Mouse (Mus musculus) liver, embryonic 13.5 days (tissue): ENCODE results near the gene Ubxn7. TPM values are rescaled to one million over a fixed set of nuclear protein-coding genes. Genes with fewer than 3 reads are reported as not detected.
"Not testable (repeated sequence)": the region's sequence is repeated elsewhere in the genome, so short reads cannot be mapped to it uniquely, and the experiment has no call there.

Experiments used
- ATAC-seq: fragments of 200-750 bp; cut with Nextera tagmentation; 2 replicates; pipeline ENCODE4 v1.8.0; 2017; ENCODE audit warnings: low read depth, mild to moderate bottlenecking, moderate number of reproducible peaks, moderate library complexity
- DNase-seq: peaks from one replicate; pipeline ENCODE4 v3.0.0; 2022
- H3K27ac ChIP-seq: fragments of 300-500 bp; sonication (generic); 2 replicates; pipeline ENCODE4 v1.5.1; 2015; ENCODE audit warnings: moderate library complexity, mild to moderate bottlenecking, inconsistent platforms
- H3K27me3 ChIP-seq: fragments of 300-500 bp; sonication (generic); 2 replicates; pipeline ENCODE4 v1.6.1; 2015; ENCODE audit warnings: mild to moderate bottlenecking, inconsistent platforms
- H3K36me3 ChIP-seq: fragments of 300-500 bp; sonication (generic); 2 replicates; pipeline ENCODE4 v1.6.1; 2015; ENCODE audit warnings: mild to moderate bottlenecking, inconsistent platforms
- H3K4me1 ChIP-seq: fragments of 300-500 bp; sonication (generic); replicated peaks from 2 replicates; pipeline ENCODE4 v1.6.1; 2015; ENCODE audit warnings: inconsistent platforms
- H3K4me2 ChIP-seq: fragments of 300-500 bp; sonication (generic); 2 replicates; pipeline ENCODE4 v1.6.1; 2015; ENCODE audit warnings: inconsistent platforms, mild to moderate bottlenecking, moderate library complexity
- H3K4me3 ChIP-seq: fragments of 300-500 bp; sonication (generic); replicated peaks from 2 replicates; pipeline ENCODE4 v1.5.1; 2015; ENCODE audit warnings: mild to moderate bottlenecking, inconsistent platforms
- H3K9ac ChIP-seq: fragments of 300-500 bp; sonication (generic); 2 replicates; pipeline ENCODE4 v1.6.1; 2015; ENCODE audit warnings: mild to moderate bottlenecking, inconsistent platforms
- H3K9me3 ChIP-seq: fragments of 300-500 bp; sonication (generic); replicated peaks from 2 replicates; pipeline ENCODE4 v1.6.1; 2016; ENCODE audit warnings: inconsistent platforms
- WGBS: fragments of 180-500 bp; shearing (Covaris S2); methylation state at CpG from one replicate; pipeline ENCODE4 v1.1.7; 2015; ENCODE audit not compliant: insufficient replicate concordance; 5-methylcytosine and 5-hydroxymethylcytosine counted together
- polyA plus RNA-seq: library from polyadenylated mRNA; unstranded; fragments of >200 nt; fragmentation: Nextera tagmentation; extraction: Ambion mirVana; gene quantifications from 2 replicates; pipeline ENCODE4 v1.2.1, GENCODE M21; 2015

Ubxn7 gene
- 9.6 and 10.5 TPM in 2 replicates for polyA plus RNA-seq

DNA sequence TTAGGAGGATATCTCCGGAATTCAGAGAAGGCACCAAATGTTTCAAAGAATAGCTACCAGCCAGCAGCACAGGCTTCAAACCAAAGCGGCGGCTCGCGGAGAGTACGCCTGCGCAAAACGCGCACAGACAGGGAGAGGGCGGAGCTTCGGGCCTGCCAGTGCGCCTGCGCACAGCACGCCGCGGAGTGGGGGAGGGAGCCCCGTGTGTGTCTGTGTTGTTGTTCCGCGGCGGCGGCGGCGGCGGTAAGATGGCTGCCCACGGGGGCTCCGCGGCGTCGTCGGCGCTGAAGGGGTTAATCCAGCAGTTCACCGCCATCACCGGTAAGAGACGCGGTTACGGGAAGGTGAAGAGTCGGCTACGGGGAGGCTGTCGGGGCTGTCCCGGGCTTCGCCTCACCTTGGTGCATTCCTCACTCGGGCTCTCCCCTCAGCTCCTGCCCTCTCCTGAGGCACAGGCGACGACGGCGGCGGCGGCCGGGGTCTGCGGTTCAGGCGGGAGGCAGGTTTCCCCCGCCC is at the start of gene Ubxn7:
Gene Ubxn7, plus strand, starts transcription at position 218 of the 516 bp plus-strand sequence.
- peak; percentile 96 for ATAC-seq
- 0% methylated on average over 52 of the region's 52 CpGs for WGBS

GRCm38 (mm10) chr16:32282608-32283007 is 49.4 kb upstream of the Ubxn7 start:
- Histone ChIP-seq H3K4me2 (no peak overlapping the region), H3K27me3 (no peaks in the 10 kb centered on the region), H3K27ac (no peak overlapping the region), H3K9ac (no peak overlapping the region), H3K4me3 (no peak overlapping the region), H3K36me3 (peaks cover 69% of the 10 kb centered on the region), H3K9me3 (peaks cover 3% of the 10 kb centered on the region; the same call in 1 of the 2 replicates), H3K4me1 (peaks cover 46% of the 10 kb centered on the region)
- no peak for DNase-seq
- no peak for ATAC-seq

More for the DNA sequence above, at the start of gene Ubxn7:
- Histone ChIP-seq H3K4me2 (peak within 1 kb of the TSS; percentile 90), H3K9me3 (no peaks in the 10 kb centered on the region), H3K9ac (peak within 1 kb of the TSS; percentile 99), H3K4me1 (peaks cover 35% of the 10 kb centered on the region), H3K27ac (peak within 1 kb of the TSS; percentile 97), H3K36me3 (no peaks in the 10 kb centered on the region), H3K27me3 (no peaks in the 10 kb centered on the region), H3K4me3 (peak within 1 kb of the TSS; percentile 95)
- DNase-seq: peak; percentile 97

DNA sequence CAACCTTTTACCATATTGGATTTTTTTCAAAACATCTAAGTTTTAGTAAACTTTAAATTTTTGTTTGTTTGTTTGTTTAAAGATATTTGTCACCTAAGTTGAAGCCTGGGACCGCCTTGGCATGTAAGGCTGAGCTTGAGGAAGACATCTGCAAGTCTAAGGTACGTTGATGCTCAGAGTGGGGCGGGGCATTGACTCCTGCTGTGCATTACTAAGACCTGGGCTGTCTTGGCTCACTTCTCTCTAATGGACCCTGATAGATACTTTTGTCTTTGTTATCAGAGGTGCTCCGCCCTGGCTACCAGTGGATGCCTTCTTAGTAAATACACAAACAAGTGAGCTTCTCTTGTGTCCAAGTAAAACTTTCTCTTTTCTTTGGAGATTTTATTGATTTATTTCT is 40.2 kb upstream of the Ubxn7 start:
- no peak for DNase-seq
- H3K36me3 ChIP-seq: peaks cover 61% of the 10 kb centered on the region
- 83% methylated on average over 4 of the region's 4 CpGs for WGBS

DNA sequence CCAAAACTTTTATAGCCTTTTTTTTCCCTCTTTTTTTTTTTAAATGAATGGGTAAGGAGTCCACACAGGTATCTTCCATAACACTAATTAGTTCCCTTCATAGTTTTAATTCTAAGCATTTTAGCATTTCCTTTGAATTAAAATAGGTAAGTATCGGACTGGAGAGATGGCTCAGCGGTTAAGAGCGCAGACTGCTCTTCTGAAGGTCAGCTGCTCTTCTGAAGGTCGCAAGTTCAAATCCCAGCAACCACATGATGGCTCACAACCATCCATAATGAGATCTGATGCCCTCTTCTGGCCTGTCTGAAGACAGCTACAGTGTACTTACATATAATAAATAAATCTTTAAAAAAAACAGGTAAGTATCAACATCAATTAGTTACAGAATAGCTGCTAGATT is 32.4 kb upstream of the Ubxn7 start:
- not testable (repeated sequence) for H3K4me1 ChIP-seq, ATAC-seq, H3K9ac ChIP-seq, H3K4me2 ChIP-seq, H3K27me3 ChIP-seq, H3K9me3 ChIP-seq, DNase-seq, H3K4me3 ChIP-seq, H3K27ac ChIP-seq
- 94% methylated on average over 4 of the region's 4 CpGs for WGBS
- peaks cover 69% of the 10 kb centered on the region for H3K36me3 ChIP-seq

More for the DNA sequence above, 40.2 kb upstream of the Ubxn7 start:
- Histone ChIP-seq H3K4me2 (no peak overlapping the region), H3K27ac (no peak overlapping the region), H3K9ac (no peak overlapping the region), H3K4me1 (no peaks in the 10 kb centered on the region), H3K4me3 (no peak overlapping the region), H3K9me3 (no peaks in the 10 kb centered on the region), H3K27me3 (no peaks in the 10 kb centered on the region)
- ATAC-seq: no peak

DNA sequence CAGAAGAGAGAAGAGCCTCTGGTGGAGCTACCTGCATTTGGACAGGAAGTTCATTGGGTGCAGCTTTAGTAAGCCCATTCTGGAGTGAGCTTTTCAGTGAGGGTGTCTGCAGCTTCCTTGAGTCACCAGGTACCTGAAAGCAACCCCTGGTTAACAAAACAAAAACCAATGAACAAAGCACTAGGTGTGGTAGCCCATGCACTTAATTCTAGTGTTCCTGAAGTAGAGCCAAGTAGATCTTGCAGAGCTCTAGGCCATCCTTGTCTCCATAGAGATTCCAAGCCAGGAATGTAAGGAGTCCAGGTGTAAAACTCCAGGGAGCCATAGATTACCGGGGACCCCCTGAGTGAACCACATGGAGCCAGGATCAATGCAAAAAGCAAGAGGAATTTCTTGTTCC is 29.0 kb upstream of the Ubxn7 start:
- 69% methylated on average over 1 of the region's 1 CpGs for WGBS
- peaks cover 43% of the 10 kb centered on the region for H3K36me3 ChIP-seq
- no peaks in the 10 kb centered on the region for H3K9me3 ChIP-seq
- no peak overlapping the region for H3K9ac ChIP-seq
- H3K27ac ChIP-seq: no peak overlapping the region
- ATAC-seq (no peak), DNase-seq (no peak)
- no peak overlapping the region for H3K4me3 ChIP-seq
- peaks cover 7% of the 10 kb centered on the region; the same call in 1 of the 2 replicates for H3K4me1 ChIP-seq
- H3K4me2 ChIP-seq: no peak overlapping the region
- no peaks in the 10 kb centered on the region for H3K27me3 ChIP-seq

- H3K36me3 ChIP-seq: peaks cover 35% of the 10 kb centered on the region
- 91% methylated on average over 7 of the region's 7 CpGs for WGBS
- H3K4me3 ChIP-seq: no peak overlapping the region
- H3K4me2 ChIP-seq: no peak overlapping the region
- H3K9ac ChIP-seq: no peak overlapping the region
- DNase-seq (no peak), ATAC-seq (no peak)
- no peaks in the 10 kb centered on the region for H3K9me3 ChIP-seq
- H3K27me3 ChIP-seq: no peaks in the 10 kb centered on the region
- peaks cover 7% of the 10 kb centered on the region; the same call in 1 of the 2 replicates for H3K4me1 ChIP-seq
- H3K27ac ChIP-seq: no peak overlapping the region
These were observed 28.2 kb upstream of the Ubxn7 start for GRCm38 (mm10) chr16:32303886-32304285.

GRCm38 (mm10) chr16:32311970-32312369 is 20.1 kb upstream of the Ubxn7 start:
- Histone ChIP-seq H3K27ac (no peak overlapping the region), H3K4me2 (no peak overlapping the region), H3K9me3 (no peaks in the 10 kb centered on the region), H3K4me3 (no peak overlapping the region), H3K4me1 (no peaks in the 10 kb centered on the region), H3K36me3 (no peaks in the 10 kb centered on the region), H3K9ac (no peak overlapping the region), H3K27me3 (no peaks in the 10 kb centered on the region)
- DNase-seq: no peak
- WGBS: 69% methylated on average over 4 of the region's 4 CpGs
- ATAC-seq: no peak

DNA sequence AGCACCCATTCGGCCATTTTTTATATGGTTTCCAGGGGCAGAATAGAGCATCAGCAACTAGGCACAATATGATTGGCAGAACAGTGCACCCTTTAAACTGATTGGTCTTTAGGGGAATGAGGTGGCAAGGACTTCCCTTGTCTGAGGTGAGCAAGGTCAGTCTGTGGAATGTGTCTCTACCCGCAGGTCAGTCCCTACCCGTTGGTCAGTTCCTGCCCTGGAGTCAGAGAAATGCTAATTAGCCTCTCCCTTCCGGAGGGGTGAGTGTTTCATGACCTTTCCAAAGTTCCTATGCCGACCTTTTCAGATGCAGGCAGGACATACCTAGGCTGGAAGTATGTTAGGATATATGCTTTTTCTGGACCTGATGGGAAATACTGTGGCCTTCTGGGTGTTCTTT is 19.7 kb upstream of the Ubxn7 start:
- no peaks in the 10 kb centered on the region for H3K4me1 ChIP-seq
- DNase-seq (no peak), ATAC-seq (no peak)
- H3K4me2 ChIP-seq: no peak overlapping the region
- H3K9me3 ChIP-seq: no peaks in the 10 kb centered on the region
- no peaks in the 10 kb centered on the region for H3K27me3 ChIP-seq
- H3K4me3 ChIP-seq: no peak overlapping the region
- H3K36me3 ChIP-seq: no peaks in the 10 kb centered on the region
- H3K9ac ChIP-seq: no peak overlapping the region
- 56% methylated on average over 5 of the region's 5 CpGs for WGBS
- no peak overlapping the region for H3K27ac ChIP-seq

DNA sequence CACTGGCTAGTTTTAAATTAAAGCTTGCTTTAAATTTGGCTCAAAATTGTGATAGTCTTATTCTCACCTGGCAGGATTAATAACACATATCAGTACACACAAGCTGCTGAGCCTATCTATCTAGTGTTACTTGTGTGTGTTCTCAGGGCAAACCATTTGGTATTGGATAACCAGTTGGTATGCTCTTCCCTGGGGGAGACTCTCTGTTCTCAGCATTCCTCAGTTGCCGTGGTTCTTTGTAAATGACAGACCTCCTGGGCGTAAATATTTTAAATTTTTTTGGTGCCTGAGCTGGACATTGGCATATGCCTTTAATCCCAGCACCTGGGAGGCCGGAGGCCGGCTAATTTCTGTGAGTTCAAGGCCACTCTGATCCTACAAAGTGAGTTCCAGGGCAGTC is 19.2 kb upstream of the Ubxn7 start:
- Histone ChIP-seq H3K36me3 (no peaks in the 10 kb centered on the region), H3K4me2 (no peak overlapping the region), H3K4me3 (no peak overlapping the region), H3K9me3 (no peaks in the 10 kb centered on the region), H3K9ac (no peak overlapping the region), H3K27ac (no peak overlapping the region), H3K27me3 (no peaks in the 10 kb centered on the region), H3K4me1 (no peaks in the 10 kb centered on the region)
- DNase-seq (no peak), ATAC-seq (no peak)
- WGBS: 68% methylated on average over 4 of the region's 4 CpGs

- no peak overlapping the region for H3K27ac ChIP-seq
- ATAC-seq (no peak), DNase-seq (no peak)
- no peaks in the 10 kb centered on the region for H3K4me1 ChIP-seq
- H3K27me3 ChIP-seq: no peaks in the 10 kb centered on the region
- no peak overlapping the region for H3K4me2 ChIP-seq
- H3K9ac ChIP-seq: no peak overlapping the region
- no peaks in the 10 kb centered on the region for H3K36me3 ChIP-seq
- 0 out of 2 replicates have a peak, but pooled peaks cover 2% of the 10 kb centered on the region for H3K9me3 ChIP-seq
- WGBS: 59% methylated on average over 2 of the region's 2 CpGs
- no peak overlapping the region for H3K4me3 ChIP-seq
These were observed 15.5 kb upstream of the Ubxn7 start for GRCm38 (mm10) chr16:32316601-32317000.

- Histone ChIP-seq H3K4me3 (no peak overlapping the region), H3K9ac (no peak overlapping the region), H3K4me1 (no peaks in the 10 kb centered on the region; the same call in 1 of the 2 replicates), H3K27me3 (no peaks in the 10 kb centered on the region), H3K27ac (no peak overlapping the region), H3K9me3 (no peaks in the 10 kb centered on the region), H3K4me2 (no peak overlapping the region), H3K36me3 (no peaks in the 10 kb centered on the region)
- WGBS: 28% methylated on average over 7 of the region's 7 CpGs
- ATAC-seq (no peak), DNase-seq (no peak)
These were observed 8.1 kb upstream of the Ubxn7 start for GRCm38 (mm10) chr16:32323953-32324352.

- peak overlapping the region; percentile 83 for H3K27ac ChIP-seq
- DNase-seq (no peak), ATAC-seq (no peak)
- no peaks in the 10 kb centered on the region for H3K36me3 ChIP-seq
- peak overlapping the region; percentile 95 for H3K4me3 ChIP-seq
- H3K27me3 ChIP-seq: no peaks in the 10 kb centered on the region
- peak overlapping the region; percentile 90 for H3K4me2 ChIP-seq
- H3K9ac ChIP-seq: peak overlapping the region; percentile 99
- WGBS: 49% methylated on average over 9 of the region's 9 CpGs
- peaks cover 25% of the 10 kb centered on the region for H3K4me1 ChIP-seq
- H3K9me3 ChIP-seq: no peaks in the 10 kb centered on the region
These were observed 984 bp upstream of the Ubxn7 start for GRCm38 (mm10) chr16:32330876-32331670.
